ENCODE assay signal across 11 mouse cellular contexts in the genomic region with DNA sequence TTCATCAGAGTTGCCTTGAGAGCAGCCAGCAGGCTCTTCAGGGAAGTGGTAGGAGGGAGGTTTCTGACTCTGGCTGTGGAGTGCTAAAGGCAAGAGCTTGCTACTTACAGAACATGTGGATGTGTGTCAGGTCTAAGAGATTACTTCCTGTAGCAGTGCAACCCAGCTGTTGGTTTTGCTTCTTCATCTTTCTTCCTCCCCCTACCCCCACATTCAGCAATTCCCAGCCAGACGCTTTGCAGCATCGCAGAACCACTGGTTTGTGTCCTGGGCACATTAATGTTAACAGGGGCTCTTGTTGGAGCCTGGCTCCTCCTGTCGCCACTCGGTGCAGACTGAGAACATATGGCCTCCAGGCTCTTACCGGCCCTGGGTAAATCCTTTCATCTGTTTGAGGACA.
A peak's percentile ranks its signal among the peaks of the same experiment; 100 is the strongest.
DNase-seq lines count a peak whose midpoint lies in the region; ATAC-seq and TF ChIP-seq lines count a peak whose summit lies in the region.
"Had no signal": no experiment of that assay in that cellular context is flagged by ENCODE, and none has a peak within 500 bp of the region (broad histone marks: within the 10 kb centered on the region; RNA-seq: fewer than 3 reads in every experiment).

No protein-coding gene starts in this region.

- TF ChIP-seq CTCF in heart, adult 2 months (IDR thresholded peaks at IDR 0.05), result no peak

- intact Hi-C loops in heart, adult 2 months (cut with DNase I), result no loop called here
- intact Hi-C loops in left cerebral cortex, postnatal 10 days (cut with DNase I), result no loop called here

- peak; percentile 63; the same call in 1 of the 2 replicates for ATAC-seq in heart, embryonic 14.5 days (ENCODE audit: insufficient number of reproducible peaks, insufficient read depth, low FRiP score, low read depth)
- peak; percentile 83 for ATAC-seq in limb, embryonic 12.5 days (ENCODE audit: insufficient number of reproducible peaks, insufficient read depth, low FRiP score, low TSS enrichment, low read depth)

- DNase-seq in heart, adult 2 months, result no peak
- peak; percentile 68 for DNase-seq in A20 (ENCODE audit: low read depth, low spot score)
- DNase-seq in embryo, embryonic 11 days, result peak; percentile 56
- DNase-seq in adrenal gland, postnatal 14 days, result no peak
- DNase-seq in left cerebral cortex, postnatal 10 days (ENCODE audit: extremely low spot score in 1 of 2, low spot score in 2 of 2), result no peak
- DNase-seq in Muller cell, postnatal 12 days (ENCODE audit: inconsistent ontology term), result no peak
- DNase-seq: cerebellum, adult 11-12 months had no signal

- no peaks in the 10 kb centered on the region for H3K27me3 ChIP-seq in heart, embryonic 14.5 days (ENCODE audit: control insufficient read depth, insufficient read depth, low read length)
- H3K27me3 ChIP-seq in heart, adult 2 months (ENCODE audit: control insufficient read depth, insufficient read depth, low read length), result no peaks in the 10 kb centered on the region
- H3K27me3 ChIP-seq in limb, embryonic 12.5 days, result no peaks in the 10 kb centered on the region
- H3K27me3 ChIP-seq: hindbrain, embryonic 15.5 days; lung, embryonic 15.5 days had no signal

- H3K9me3 ChIP-seq in heart, embryonic 14.5 days (ENCODE audit: control insufficient read depth, low read length), result no peaks in the 10 kb centered on the region
- no peaks in the 10 kb centered on the region for H3K9me3 ChIP-seq in limb, embryonic 12.5 days
- H3K9me3 ChIP-seq: hindbrain, embryonic 15.5 days; lung, embryonic 15.5 days had no signal

- H3K36me3 ChIP-seq in heart, embryonic 14.5 days (ENCODE audit: control insufficient read depth, insufficient read depth, low read length), result no peaks in the 10 kb centered on the region
- H3K36me3 ChIP-seq in heart, adult 2 months (ENCODE audit: control insufficient read depth, insufficient read depth, low read length), result peaks cover 7% of the 10 kb centered on the region
- H3K36me3 ChIP-seq in limb, embryonic 12.5 days, result no peaks in the 10 kb centered on the region
- H3K36me3 ChIP-seq: hindbrain, embryonic 15.5 days; lung, embryonic 15.5 days had no signal

- WGBS in heart, embryonic 14.5 days, result 11% methylated on average over 5 of the region's 5 CpGs
- 68% methylated on average over 5 of the region's 5 CpGs for WGBS in heart, adult 2 months
- WGBS in limb, embryonic 12.5 days, result 4% methylated on average over 5 of the region's 5 CpGs

- no peak for TF ChIP-seq EP300 in heart, adult 2 months (IDR thresholded peaks at IDR 0.05; ENCODE audit: insufficient read depth, low read depth, low read length)

- H3K4me1 ChIP-seq in heart, embryonic 14.5 days (ENCODE audit: control insufficient read depth in 2 of 2, insufficient read depth in 2 of 2, low read length in 2 of 2), result peaks cover 25 to 38% of the 10 kb centered on the region in 2 experiments
- H3K4me1 ChIP-seq in heart, adult 2 months (ENCODE audit: control insufficient read depth, insufficient read depth, low read length), result peaks cover 14% of the 10 kb centered on the region
- H3K4me1 ChIP-seq in limb, embryonic 12.5 days (replicated peaks), result peaks cover 25% of the 10 kb centered on the region

- H3K4me2 ChIP-seq in heart, embryonic 14.5 days (ENCODE audit: low read length), result no peak overlapping the region
- H3K4me2 ChIP-seq in limb, embryonic 12.5 days, result no peak overlapping the region
- H3K4me2 ChIP-seq: hindbrain, embryonic 15.5 days; lung, embryonic 15.5 days had no signal

- H3K4me3 ChIP-seq in heart, embryonic 14.5 days (ENCODE audit: control insufficient read depth in 1 of 2, insufficient read depth in 1 of 2, low read depth in 1 of 2, low read length in 2 of 2), result no peak overlapping the region
- H3K4me3 ChIP-seq in heart, adult 2 months, result no peak overlapping the region
- no peak overlapping the region for H3K4me3 ChIP-seq in limb, embryonic 12.5 days (replicated peaks)
- H3K4me3 ChIP-seq: hindbrain, embryonic 15.5 days; lung, embryonic 15.5 days had no signal

- H3K27ac ChIP-seq in heart, embryonic 14.5 days (replicated peaks in 1 of 2; ENCODE audit: control insufficient read depth in 1 of 2, insufficient read depth in 1 of 2, low read depth in 2 of 2, low read length in 2 of 2), result peak overlapping the region; percentile 1 to 67; a peak in 2 of 4 replicates
- no peak overlapping the region for H3K27ac ChIP-seq in heart, adult 2 months
- peak overlapping the region; percentile 78; the same call in 1 of the 2 replicates for H3K27ac ChIP-seq in limb, embryonic 12.5 days
- H3K27ac ChIP-seq: hindbrain, embryonic 15.5 days; lung, embryonic 15.5 days had no signal

- no peak overlapping the region for H3K9ac ChIP-seq in heart, embryonic 14.5 days (ENCODE audit: low read length)
- H3K9ac ChIP-seq in heart, adult 2 months (ENCODE audit: low read depth, low read length), result no peak overlapping the region
- H3K9ac ChIP-seq in limb, embryonic 12.5 days (replicated peaks), result no peak overlapping the region
- H3K9ac ChIP-seq: hindbrain, embryonic 15.5 days; lung, embryonic 15.5 days had no signal

- H3K79me2 ChIP-seq in heart, adult 2 months (replicated peaks; ENCODE audit: control insufficient read depth, insufficient read depth, low read length), result no peaks in the 10 kb centered on the region

- TF ChIP-seq POLR2A in heart, adult 2 months (IDR thresholded peaks at IDR 0.05; ENCODE audit: insufficient read depth, low read depth, low read length), result no peak

Comparison
In these comparisons a context has a peak if more than half of its experiments do, and no peak if none do; other contexts are left out.
1. DNase-seq: peak in A20 (single experiment) and embryo, embryonic 11 days (single experiment); none in heart, adult 2 months (0 of 2), adrenal gland, postnatal 14 days (single experiment), left cerebral cortex, postnatal 10 days (0 of 2) and Muller cell, postnatal 12 days (single experiment).